Mouse (Mus musculus): Measurements from ENCODE around the gene Alk.
"Not testable (repeated sequence)": the region's sequence is repeated elsewhere in the genome, so short reads cannot be mapped to it uniquely, and the experiment has no call there.

Gene Alk

DNA sequence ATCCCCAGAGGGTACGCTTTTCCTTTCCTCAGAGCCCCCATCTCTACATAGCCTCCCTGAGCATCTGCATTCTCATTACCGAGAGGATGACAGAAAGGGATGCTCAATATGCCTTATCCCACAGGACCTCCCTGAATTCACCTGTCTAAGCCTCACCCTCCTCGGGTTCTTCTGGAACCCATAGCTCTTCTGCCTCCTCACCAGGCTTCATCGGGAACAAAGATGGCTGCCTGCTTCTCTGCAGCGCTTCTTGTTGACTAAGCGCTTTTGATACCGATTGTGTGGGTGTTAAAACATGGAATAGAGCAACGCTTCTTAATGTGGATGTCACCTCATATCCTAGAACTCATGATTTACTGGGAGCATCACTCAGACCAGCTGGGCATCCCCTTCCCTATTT, 75.9 kb downstream of the Alk start:
- DNase-seq (ENCODE audit: low spot score in 2 of 2): no peak

- DNase-seq (ENCODE audit: low spot score in 2 of 2): no peak
Measured at GRCm38 (mm10) chr17:72527481-72527880, 76.9 kb downstream of the Alk start.

GRCm38 (mm10) chr17:72526356-72526755, 78.1 kb downstream of the Alk start:
- no peak for DNase-seq (ENCODE audit: low spot score in 2 of 2)

DNA sequence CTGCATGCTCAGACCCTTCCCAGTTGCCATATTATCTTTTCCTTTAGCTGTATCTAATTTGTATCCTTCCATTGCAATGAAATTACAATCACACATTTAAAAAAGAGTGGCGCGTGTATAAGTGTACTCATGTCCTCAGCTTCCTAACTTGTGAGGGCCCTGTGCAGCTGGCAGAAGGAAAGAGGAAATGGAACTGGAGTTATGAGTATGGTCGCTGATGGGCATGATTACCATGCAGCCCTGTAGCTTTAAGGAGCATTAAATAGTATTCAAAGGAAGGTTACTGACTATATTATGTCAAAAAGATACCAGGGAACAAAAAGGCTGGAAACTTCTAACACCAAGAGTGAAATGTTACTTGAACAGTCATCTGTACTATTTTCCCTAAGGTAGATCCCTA, 79.6 kb downstream of the Alk start:
- no peak for DNase-seq (ENCODE audit: low spot score in 2 of 2)

GRCm38 (mm10) chr17:72523006-72523405, 81.4 kb downstream of the Alk start:
- no peak for DNase-seq (ENCODE audit: low spot score in 2 of 2)

DNA sequence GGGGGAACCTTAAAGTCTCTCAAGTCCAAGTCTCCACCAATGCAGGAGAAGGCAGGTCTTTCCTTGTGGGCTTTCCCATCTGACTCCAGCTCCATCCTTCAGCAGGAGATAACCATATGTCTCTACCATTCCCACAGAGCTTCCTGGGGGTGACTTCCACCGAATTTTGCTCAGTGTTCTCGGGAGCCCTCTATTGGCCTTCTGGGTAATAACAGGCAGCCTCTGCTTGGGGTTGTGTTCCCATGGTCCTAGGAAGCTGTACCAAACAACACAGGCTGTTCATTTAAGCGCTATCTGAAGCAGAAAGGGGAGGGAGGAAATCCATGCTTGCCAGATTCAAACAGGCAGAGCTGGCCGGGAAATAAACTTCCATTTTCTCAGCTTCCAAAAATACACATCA, 82.0 kb downstream of the Alk start:
- peak; percentile 29 to 37 for DNase-seq (ENCODE audit: low spot score in 2 of 2)

DNA sequence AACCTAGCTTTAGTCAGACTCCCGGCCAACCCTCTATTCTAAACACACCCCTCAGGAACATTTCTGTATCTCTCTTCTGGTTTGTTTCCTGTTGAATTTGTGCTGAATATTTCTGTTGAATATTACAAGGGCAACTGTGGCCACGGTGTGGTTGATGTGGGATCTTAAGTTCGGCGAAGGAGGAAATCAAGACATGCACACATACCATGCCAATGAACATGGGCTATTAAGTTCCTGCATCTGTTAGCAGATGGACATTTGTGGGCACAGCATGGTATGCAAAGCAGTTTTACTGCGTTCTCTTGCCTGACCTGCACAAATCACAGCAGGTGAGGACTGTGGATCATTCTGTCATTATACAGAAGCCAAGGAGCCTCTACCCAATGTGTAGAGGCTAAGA, 83.1 kb downstream of the Alk start:
- no peak for DNase-seq (ENCODE audit: low spot score in 2 of 2)

DNA sequence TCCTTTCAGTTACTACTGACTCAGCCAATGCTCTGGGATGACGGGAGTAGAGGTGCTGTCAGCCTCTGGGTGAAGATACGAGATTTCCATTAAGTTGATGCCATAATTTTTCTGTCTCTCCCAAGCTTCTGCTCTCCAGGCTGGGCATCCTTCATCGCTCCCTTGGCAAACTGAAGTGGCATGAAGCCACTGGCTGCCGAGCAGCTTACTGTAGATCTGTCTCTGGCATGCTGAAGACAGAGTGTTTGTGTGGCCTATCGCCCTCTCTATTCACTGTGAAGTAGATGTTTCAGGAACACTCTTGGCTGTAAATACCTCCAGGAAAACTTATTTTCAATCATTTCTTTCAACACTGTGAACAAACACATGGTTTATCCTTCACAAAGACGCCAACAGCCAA, 93.7 kb downstream of the Alk start:
- DNase-seq (ENCODE audit: low spot score in 2 of 2): no peak

GRCm38 (mm10) chr17:72508678-72509394, 95.6 kb downstream of the Alk start:
- DNase-seq (ENCODE audit: low spot score in 2 of 2): no peak

DNA sequence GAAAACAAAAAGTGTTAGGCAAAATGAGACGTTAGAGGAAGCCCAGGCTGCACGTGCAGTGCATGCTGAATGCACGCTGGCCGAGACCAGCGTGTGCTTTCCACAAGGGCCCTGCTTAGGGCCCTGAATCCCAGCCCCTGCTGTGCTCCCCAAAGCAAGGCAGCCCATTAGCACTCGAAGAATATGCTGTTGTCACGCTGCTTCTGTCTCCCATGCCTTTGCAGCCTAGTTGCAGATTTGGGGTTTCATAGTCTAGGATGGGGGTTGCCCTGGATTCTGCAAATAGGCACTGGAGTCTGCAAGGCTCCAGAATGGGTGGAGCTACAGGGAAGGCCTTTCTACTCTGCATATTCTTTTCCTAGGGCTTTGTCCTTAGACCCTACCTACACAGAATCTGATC, 99.2 kb downstream of the Alk start:
- DNase-seq (ENCODE audit: low spot score in 2 of 2): no peak

- no peak for DNase-seq (ENCODE audit: low spot score in 2 of 2)
Measured at GRCm38 (mm10) chr17:72504581-72504980, 99.8 kb downstream of the Alk start.

- no peak for DNase-seq (ENCODE audit: low spot score in 2 of 2)
Measured at GRCm38 (mm10) chr17:72495395-72495794, 109.0 kb downstream of the Alk start.

- no peak for DNase-seq (ENCODE audit: low spot score in 2 of 2)
Measured at GRCm38 (mm10) chr17:72485623-72486022, 118.8 kb downstream of the Alk start.

DNA sequence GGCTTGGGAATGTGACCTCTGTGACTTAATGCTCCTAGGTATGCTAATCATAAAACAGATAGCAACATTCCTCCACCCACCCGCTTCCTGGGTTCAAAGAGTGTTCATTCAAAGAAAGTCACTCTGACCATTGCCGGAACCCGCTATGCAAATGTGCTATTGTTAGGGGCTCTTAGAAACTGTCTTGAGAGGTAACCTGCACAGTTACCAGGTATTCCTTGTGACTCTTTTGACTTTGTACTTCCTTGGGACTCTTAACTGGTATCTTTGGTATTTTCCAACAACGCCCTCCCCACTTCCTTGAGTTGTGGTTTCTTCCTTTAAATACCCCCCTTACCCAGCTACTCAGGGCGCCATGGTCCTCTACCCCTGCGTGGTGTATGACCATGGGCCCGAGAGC, 125.2 kb downstream of the Alk start:
- not testable (repeated sequence) for DNase-seq (ENCODE audit: low spot score in 2 of 2)

DNA sequence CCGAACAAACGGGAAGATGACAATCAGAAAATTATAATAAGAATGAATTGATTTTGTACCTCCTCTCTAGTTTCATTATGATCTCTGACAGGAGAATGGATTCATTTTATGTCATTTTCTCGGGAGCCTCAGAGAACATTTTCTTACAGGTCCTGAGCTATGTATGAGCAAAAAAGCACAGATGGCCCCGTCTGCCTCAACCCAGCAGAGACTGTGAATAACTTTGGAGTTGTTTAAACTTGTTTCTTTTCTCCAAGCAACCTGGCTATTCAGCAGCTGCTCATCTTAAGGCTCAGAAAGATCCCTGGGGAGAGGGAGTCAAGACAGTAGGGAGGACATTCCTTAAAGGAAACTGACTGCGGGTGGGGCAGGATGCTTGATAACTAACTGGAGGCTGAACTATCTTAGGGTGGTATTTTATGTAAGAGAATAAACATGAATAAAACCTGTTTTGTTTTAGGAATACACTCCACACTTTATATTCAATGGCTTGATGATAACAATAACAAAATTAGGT, 126.5 kb downstream of the Alk start:
- no peak for DNase-seq (ENCODE audit: low spot score in 2 of 2)

DNA sequence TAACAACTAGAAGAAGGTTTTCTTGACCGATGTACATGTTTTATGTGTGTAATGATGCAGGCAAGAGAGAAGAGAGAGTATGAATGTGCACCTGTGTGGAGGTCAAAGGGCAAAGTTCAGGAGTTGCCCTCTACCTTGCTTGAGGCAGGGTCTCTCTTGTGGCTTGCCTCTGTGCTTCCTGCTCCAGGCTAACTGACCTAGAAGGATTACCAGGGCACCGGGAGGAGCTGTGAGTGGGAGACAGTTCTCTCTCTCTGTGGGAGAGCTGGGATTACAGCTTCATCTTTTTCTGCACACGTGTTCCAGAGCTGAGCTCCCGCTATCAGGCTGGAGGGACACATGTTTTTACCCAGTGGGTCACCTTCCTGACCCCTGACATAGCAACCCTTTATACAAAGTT, 127.5 kb downstream of the Alk start:
- DNase-seq (ENCODE audit: low spot score in 2 of 2): no peak

GRCm38 (mm10) chr17:72474166-72474565, 130.3 kb downstream of the Alk start:
- DNase-seq (ENCODE audit: low spot score in 2 of 2): no peak

- peak in 1 of 2 experiments; percentile 9 for DNase-seq (ENCODE audit: low spot score in 2 of 2)
Measured at GRCm38 (mm10) chr17:72448477-72448876, 155.9 kb downstream of the Alk start.

DNA sequence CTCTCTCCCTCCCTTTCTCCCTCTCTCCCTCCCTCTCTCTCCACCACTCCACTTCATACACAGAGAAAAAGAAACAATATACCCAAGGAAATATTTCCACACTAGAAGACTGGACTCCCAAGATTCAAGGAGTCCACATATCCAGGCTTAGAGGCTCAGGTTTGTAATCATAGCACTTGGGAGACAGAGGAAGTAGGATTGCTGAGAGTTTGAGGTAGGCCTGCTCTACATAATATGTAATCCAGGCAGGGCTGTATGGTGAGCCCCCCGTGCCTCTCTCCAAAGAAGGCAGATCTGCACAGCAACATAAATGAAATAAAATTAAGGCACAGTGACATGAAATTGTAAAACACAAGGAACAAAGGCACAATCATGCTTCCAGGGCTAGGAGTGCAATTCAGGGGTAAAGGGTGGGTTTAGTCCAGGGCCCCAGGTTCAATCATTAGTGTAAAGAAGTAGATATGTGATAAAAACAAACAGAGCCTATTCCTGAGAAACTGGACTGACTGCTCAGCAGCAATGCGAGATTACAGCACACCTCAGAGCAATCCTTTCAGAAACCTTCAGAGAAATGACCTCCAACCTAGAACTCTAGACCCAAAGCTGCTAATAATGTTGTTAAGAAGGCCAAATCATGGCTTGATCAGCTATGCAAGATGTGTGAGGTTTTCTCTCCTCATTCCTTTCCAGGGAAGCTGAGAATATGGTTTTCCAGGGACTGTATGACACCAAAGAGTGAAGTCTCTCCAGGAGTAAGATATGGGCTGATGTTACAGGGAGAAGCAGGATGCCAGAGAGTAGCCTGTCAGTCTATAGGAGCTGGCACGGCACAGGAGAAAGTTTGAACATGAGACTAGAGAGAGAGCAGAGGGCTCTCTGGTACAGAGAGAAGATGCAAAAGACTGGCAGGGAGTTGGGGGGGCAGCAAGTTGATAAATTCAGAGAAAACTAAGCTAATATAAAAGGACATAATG, 158.9 kb downstream of the Alk start:
- no peak for DNase-seq (ENCODE audit: low spot score in 2 of 2)

DNA sequence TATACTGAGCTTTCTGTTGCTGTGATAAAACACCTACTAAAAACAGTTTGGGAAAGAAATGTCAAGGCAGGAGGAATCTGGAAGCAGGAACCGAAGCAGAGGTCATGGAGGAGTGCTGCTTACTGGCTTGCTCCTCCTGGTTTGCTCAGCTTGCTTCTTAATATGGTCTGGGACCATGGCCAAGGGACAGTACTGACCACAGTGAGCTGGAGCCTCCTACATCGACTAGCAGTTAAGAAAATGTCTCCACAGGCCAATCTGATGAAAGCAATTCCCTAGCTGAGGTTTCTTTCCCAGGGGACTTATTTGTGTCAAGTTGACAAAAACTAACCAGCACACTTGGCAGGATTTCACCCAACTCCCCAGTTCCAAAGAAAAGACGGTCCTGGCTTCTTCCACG, 187.0 kb downstream of the Alk start:
- no peak for DNase-seq (ENCODE audit: low spot score in 2 of 2)

DNA sequence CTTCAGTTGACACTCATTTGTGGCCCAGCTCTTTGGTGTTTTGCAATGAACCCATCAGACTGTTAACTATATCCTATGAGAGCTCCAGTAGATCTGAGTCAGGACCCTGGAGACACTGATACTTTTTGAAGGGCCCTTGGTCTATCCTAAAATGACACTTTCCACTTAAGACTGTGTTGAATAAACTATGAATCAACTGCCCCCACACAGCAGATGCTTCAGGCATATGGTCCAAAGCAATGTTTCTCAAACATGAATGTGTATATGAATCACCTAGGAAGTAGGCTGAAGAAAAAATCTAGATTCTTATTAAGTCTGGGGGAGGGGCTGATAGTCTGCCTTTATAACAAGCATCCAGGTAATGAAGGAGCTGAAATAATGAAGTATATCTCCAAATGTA, 189.8 kb downstream of the Alk start:
- DNase-seq (ENCODE audit: low spot score in 2 of 2): no peak

DNA sequence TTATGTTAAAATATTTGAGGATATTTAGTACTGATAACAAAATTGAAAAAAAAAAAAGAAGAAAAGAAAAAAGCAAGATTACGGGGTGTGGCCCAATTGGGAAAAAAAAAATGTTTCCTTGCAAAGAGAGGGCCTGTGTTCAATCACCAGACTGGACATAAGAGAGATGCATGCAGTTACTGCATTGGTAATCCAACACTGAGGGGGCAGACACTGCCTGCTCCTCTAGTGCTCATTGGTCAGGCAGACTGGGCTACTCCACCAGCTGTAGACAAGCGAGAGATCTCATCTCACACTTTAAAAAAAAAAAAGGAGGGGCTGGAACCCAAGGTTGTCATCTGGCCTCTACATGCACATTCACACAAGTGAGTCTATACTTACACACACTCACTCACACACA, 199.6 kb downstream of the Alk start:
- no peak for DNase-seq (ENCODE audit: low spot score in 2 of 2)

GRCm38 (mm10) chr17:72401861-72402260, 202.6 kb downstream of the Alk start:
- no peak for DNase-seq (ENCODE audit: low spot score in 2 of 2)

Measured in urinary bladder, postnatal 36 days (tissue).